Comparison of ENCODE assay signal across 9 mouse cellular contexts in genomic region chr1:75262969-75263951, GRCm38 (mm10). TPM values are rescaled to one million over a fixed set of nuclear protein-coding genes. Genes with fewer than 3 reads are reported as not detected.
DNase-seq lines count a peak whose midpoint lies in the region; ATAC-seq and TF ChIP-seq lines count a peak whose summit lies in the region.
"Had no signal": no experiment of that assay in that cellular context is flagged by ENCODE, and none has a peak within 500 bp of the region (broad histone marks: within the 10 kb centered on the region; RNA-seq: fewer than 3 reads in every experiment).

No protein-coding gene starts in this region.

- H3K4me2 ChIP-seq in heart, embryonic 11.5 days: peak overlapping the region; percentile 39
- H3K4me2 ChIP-seq in embryonic facial prominence, embryonic 12.5 days (replicated peaks): peak overlapping the region; percentile 39
- H3K4me2 ChIP-seq in hindbrain, embryonic 14.5 days (replicated peaks): peak overlapping the region; percentile 66
- H3K4me2 ChIP-seq in liver, embryonic 11.5 days: peak overlapping the region; percentile 46

- ATAC-seq in heart, embryonic 11.5 days (replicated peaks; ENCODE audit: insufficient number of reproducible peaks, low FRiP score, low TSS enrichment): no peak; the same call in 1 of the 2 replicates
- ATAC-seq in Patski: peak; percentile 44
- 0 out of 2 replicates have a peak, but pooled peaks have one; percentile 28 for ATAC-seq in embryonic facial prominence, embryonic 12.5 days (ENCODE audit: insufficient number of reproducible peaks, insufficient read depth, low FRiP score, low TSS enrichment)
- peak; percentile 64 for ATAC-seq in hindbrain, embryonic 14.5 days (ENCODE audit: low FRiP score)
- ATAC-seq in liver, embryonic 11.5 days (replicated peaks; ENCODE audit: low FRiP score): no peak

- CTCF ChIA-PET in Patski (lab: Charles Lee): no interaction called here

- H3K27me3 ChIP-seq in heart, embryonic 11.5 days (ENCODE audit: control insufficient read depth, insufficient read depth, low read length): peaks cover 40% of the 10 kb centered on the region
- H3K27me3 ChIP-seq in Patski: peaks cover 42% of the 10 kb centered on the region
- peaks cover 48% of the 10 kb centered on the region for H3K27me3 ChIP-seq in embryonic facial prominence, embryonic 12.5 days
- peaks cover 49% of the 10 kb centered on the region for H3K27me3 ChIP-seq in hindbrain, embryonic 14.5 days (ENCODE audit: control insufficient read depth, insufficient read depth, low read length)
- peaks cover 36% of the 10 kb centered on the region for H3K27me3 ChIP-seq in liver, embryonic 11.5 days (replicated peaks; ENCODE audit: control insufficient read depth, insufficient read depth, low read length)

- POLR2A ChIA-PET in Patski (lab: Charles Lee): no interaction called here

- TF ChIP-seq CTCF in Patski (IDR thresholded peaks at IDR 0.05): no peak

- H3K4me1 ChIP-seq in heart, embryonic 11.5 days (ENCODE audit: control insufficient read depth, insufficient read depth, low read length): no peaks in the 10 kb centered on the region; the same call in 1 of the 2 replicates
- H3K4me1 ChIP-seq in embryonic facial prominence, embryonic 12.5 days: peaks cover 5% of the 10 kb centered on the region; the same call in 1 of the 2 replicates
- H3K4me1 ChIP-seq in hindbrain, embryonic 14.5 days (replicated peaks; ENCODE audit: control insufficient read depth, insufficient read depth, low read length): no peaks in the 10 kb centered on the region
- no peaks in the 10 kb centered on the region; the same call in 1 of the 2 replicates for H3K4me1 ChIP-seq in liver, embryonic 11.5 days (replicated peaks; ENCODE audit: control insufficient read depth, insufficient read depth, low read length)

- H3K36me3 ChIP-seq in heart, embryonic 11.5 days (ENCODE audit: control insufficient read depth, insufficient read depth, low read length): no peaks in the 10 kb centered on the region
- no peaks in the 10 kb centered on the region for H3K36me3 ChIP-seq in embryonic facial prominence, embryonic 12.5 days
- no peaks in the 10 kb centered on the region for H3K36me3 ChIP-seq in hindbrain, embryonic 14.5 days (replicated peaks; ENCODE audit: control insufficient read depth, insufficient read depth)
- no peaks in the 10 kb centered on the region for H3K36me3 ChIP-seq in liver, embryonic 11.5 days (ENCODE audit: control insufficient read depth, insufficient read depth, low read length)

- in situ Hi-C loops in Patski (cut with MboI; ENCODE audit: low pct_unique_long_range_greater_than_20kb): loop anchor here (10.0 kb wide), 1 partner anchor 318 kb away; no protein-coding TSS in a partner anchor

- 2% methylated on average over 40 of the region's 40 CpGs for WGBS in heart, embryonic 11.5 days (ENCODE audit: insufficient replicate concordance)
- 2% methylated on average over 40 of the region's 40 CpGs for WGBS in embryonic facial prominence, embryonic 12.5 days
- 2% methylated on average over 40 of the region's 40 CpGs for WGBS in hindbrain, embryonic 14.5 days
- 3% methylated on average over 40 of the region's 40 CpGs for WGBS in liver, embryonic 11.5 days

- no peaks in the 10 kb centered on the region for H3K9me3 ChIP-seq in heart, embryonic 11.5 days (replicated peaks; ENCODE audit: control insufficient read depth, low read length)
- no peaks in the 10 kb centered on the region for H3K9me3 ChIP-seq in embryonic facial prominence, embryonic 12.5 days
- H3K9me3 ChIP-seq in hindbrain, embryonic 14.5 days (ENCODE audit: control insufficient read depth, low read length): no peaks in the 10 kb centered on the region
- no peaks in the 10 kb centered on the region for H3K9me3 ChIP-seq in liver, embryonic 11.5 days (ENCODE audit: control insufficient read depth, low read length)

- DNase-seq in heart, adult 8-10 months (ENCODE audit: low spot score): no peak
- peak; percentile 42 for DNase-seq in Patski (ENCODE audit: low read depth, low spot score)
- peak; percentile 69 for DNase-seq in hindbrain, embryonic 14.5 days (ENCODE audit: low spot score)
- DNase-seq in liver, embryonic 11.5 days (ENCODE audit: low spot score): peak; percentile 71
- peak; percentile 61 for DNase-seq in naive thymus-derived CD4-positive, alpha-beta T cell, adult 2 months (ENCODE audit: low read depth)
- DNase-seq in testis, postnatal 14 days (ENCODE audit: low spot score): peak; percentile 65

- H3K4me3 ChIP-seq in heart, embryonic 11.5 days (ENCODE audit: low read depth, low read length): 0 out of 2 replicates have a peak overlapping the region, but pooled peaks have one; percentile 0
- peak overlapping the region; percentile 15; the same call in 1 of the 2 replicates for H3K4me3 ChIP-seq in embryonic facial prominence, embryonic 12.5 days
- peak overlapping the region; percentile 55 for H3K4me3 ChIP-seq in hindbrain, embryonic 14.5 days (replicated peaks; ENCODE audit: low read length)
- no peak overlapping the region for H3K4me3 ChIP-seq in liver, embryonic 11.5 days (ENCODE audit: low read depth, low read length)

- no peak overlapping the region for H3K27ac ChIP-seq in heart, embryonic 11.5 days (ENCODE audit: low read depth, low read length)
- H3K27ac ChIP-seq in embryonic facial prominence, embryonic 12.5 days: no peak overlapping the region
- H3K27ac ChIP-seq in hindbrain, embryonic 14.5 days: no peak overlapping the region
- no peak overlapping the region for H3K27ac ChIP-seq in liver, embryonic 11.5 days (ENCODE audit: low read depth, low read length)

- H3K9ac ChIP-seq in heart, embryonic 11.5 days (ENCODE audit: low read depth, low read length): no peak overlapping the region
- H3K9ac ChIP-seq in embryonic facial prominence, embryonic 12.5 days: no peak overlapping the region
- H3K9ac ChIP-seq in hindbrain, embryonic 14.5 days: peak overlapping the region; percentile 65
- H3K9ac ChIP-seq in liver, embryonic 11.5 days (ENCODE audit: low read depth, low read length): no peak overlapping the region

RNA-seq across cellular contexts. Expression of gene Ptprn, which starts 1.0 kb away (rescaled TPM):
- polyA plus RNA-seq in heart, embryonic 11.5 days (2014; fragmentation: Nextera tagmentation; extraction: Ambion mirVana): 0.51 and 0.74 TPM in 2 replicates
- total RNA-seq in heart, adult 8-10 months (2022): 1 to 10 TPM; 1.4 to 3.2 (median 1.8) TPM
- polyA plus RNA-seq in Patski (2021): 0.33 TPM
- polyA plus RNA-seq in embryonic facial prominence, embryonic 12.5 days (2016; fragmentation: Nextera tagmentation; extraction: Ambion mirVana): 2.0 and 2.5 TPM in 2 replicates
- 26.1 and 34.8 TPM in 2 replicates for polyA plus RNA-seq in hindbrain, embryonic 14.5 days (2014; fragmentation: Nextera tagmentation; extraction: Ambion mirVana)
- 0.55 and 1.0 TPM in 2 replicates for polyA plus RNA-seq in liver, embryonic 11.5 days (2014; fragmentation: Nextera tagmentation; extraction: Ambion mirVana)

RNA-seq across cellular contexts. Expression of gene Resp18, which starts 15.0 kb away (rescaled TPM):
- 0.30 TPM in 1 of 2 replicates, not detected in the other for polyA plus RNA-seq in heart, embryonic 11.5 days (2014; fragmentation: Nextera tagmentation; extraction: Ambion mirVana)
- not detected for total RNA-seq in heart, adult 8-10 months (2022)
- not detected for polyA plus RNA-seq in Patski (2021)
- polyA plus RNA-seq in embryonic facial prominence, embryonic 12.5 days (2016; fragmentation: Nextera tagmentation; extraction: Ambion mirVana): 1.8 and 5.4 TPM in 2 replicates
- 232 and 253 TPM in 2 replicates for polyA plus RNA-seq in hindbrain, embryonic 14.5 days (2014; fragmentation: Nextera tagmentation; extraction: Ambion mirVana)
- polyA plus RNA-seq in liver, embryonic 11.5 days (2014; fragmentation: Nextera tagmentation; extraction: Ambion mirVana): 0.40 TPM in 1 of 2 replicates, not detected in the other

RNA-seq across cellular contexts. Expression of gene Dnajb2, which starts 27.1 kb away (rescaled TPM):
- polyA plus RNA-seq in heart, embryonic 11.5 days (2014; fragmentation: Nextera tagmentation; extraction: Ambion mirVana): 15.3 and 17.6 TPM in 2 replicates
- 100 to 1,000 TPM; 102 to 135 (median 117) TPM for total RNA-seq in heart, adult 8-10 months (2022)
- polyA plus RNA-seq in Patski (2021): 54.1 TPM
- 40.0 and 45.0 TPM in 2 replicates for polyA plus RNA-seq in embryonic facial prominence, embryonic 12.5 days (2016; fragmentation: Nextera tagmentation; extraction: Ambion mirVana)
- polyA plus RNA-seq in hindbrain, embryonic 14.5 days (2014; fragmentation: Nextera tagmentation; extraction: Ambion mirVana): 39.5 and 45.2 TPM in 2 replicates
- polyA plus RNA-seq in liver, embryonic 11.5 days (2014; fragmentation: Nextera tagmentation; extraction: Ambion mirVana): 13.6 and 17.5 TPM in 2 replicates

RNA-seq across cellular contexts. Expression of gene A630095N17Rik, which starts 31.4 kb away (rescaled TPM):
- not detected in 2 replicates for polyA plus RNA-seq in heart, embryonic 11.5 days (2014; fragmentation: Nextera tagmentation; extraction: Ambion mirVana)
- not detected for total RNA-seq in heart, adult 8-10 months (2022)
- polyA plus RNA-seq in Patski (2021): 0.15 TPM
- polyA plus RNA-seq in embryonic facial prominence, embryonic 12.5 days (2016; fragmentation: Nextera tagmentation; extraction: Ambion mirVana): not detected in 2 replicates
- not detected in 2 replicates for polyA plus RNA-seq in hindbrain, embryonic 14.5 days (2014; fragmentation: Nextera tagmentation; extraction: Ambion mirVana)
- not detected in 2 replicates for polyA plus RNA-seq in liver, embryonic 11.5 days (2014; fragmentation: Nextera tagmentation; extraction: Ambion mirVana)
- total RNA-seq: left cerebral cortex, postnatal 10 days had no signal

RNA-seq across cellular contexts. Expression of gene Tuba4a, which starts 43.6 kb away (rescaled TPM):
- 39.2 and 39.8 TPM in 2 replicates for polyA plus RNA-seq in heart, embryonic 11.5 days (2014; fragmentation: Nextera tagmentation; extraction: Ambion mirVana)
- total RNA-seq in heart, adult 8-10 months (2022): 1,000 to 10,000 TPM in 1 of 4 experiments, 100 to 1,000 TPM in 3; 786 to 1,317 (median 908) TPM
- polyA plus RNA-seq in Patski (2021): 200 TPM
- polyA plus RNA-seq in embryonic facial prominence, embryonic 12.5 days (2016; fragmentation: Nextera tagmentation; extraction: Ambion mirVana): 16.2 and 18.7 TPM in 2 replicates
- polyA plus RNA-seq in hindbrain, embryonic 14.5 days (2014; fragmentation: Nextera tagmentation; extraction: Ambion mirVana): 13.8 and 20.8 TPM in 2 replicates
- 282 and 298 TPM in 2 replicates for polyA plus RNA-seq in liver, embryonic 11.5 days (2014; fragmentation: Nextera tagmentation; extraction: Ambion mirVana)

Comparison
In these comparisons a context has a peak if more than half of its experiments do, and no peak if none do; other contexts are left out.
1. ATAC-seq: peak in Patski (single experiment), embryonic facial prominence, embryonic 12.5 days (single experiment) and hindbrain, embryonic 14.5 days (single experiment); none in heart, embryonic 11.5 days (single experiment) and liver, embryonic 11.5 days (single experiment).
2. RNA of gene Resp18, which starts 15.0 kb away (polyA plus RNA-seq): 232 to 253 TPM in hindbrain, embryonic 14.5 days; 1.8 to 5.4 TPM in embryonic facial prominence, embryonic 12.5 days, 0.30 TPM in heart, embryonic 11.5 days, not detected in Patski (single experiment) and 0.40 TPM in liver, embryonic 11.5 days; every median in the first group is over 10 times any median in the second.
3. Peak in every context shown above with its lines, with median percentiles within 50 percentile points of each other: H3K4me2 ChIP-seq.